In the genomic region with DNA sequence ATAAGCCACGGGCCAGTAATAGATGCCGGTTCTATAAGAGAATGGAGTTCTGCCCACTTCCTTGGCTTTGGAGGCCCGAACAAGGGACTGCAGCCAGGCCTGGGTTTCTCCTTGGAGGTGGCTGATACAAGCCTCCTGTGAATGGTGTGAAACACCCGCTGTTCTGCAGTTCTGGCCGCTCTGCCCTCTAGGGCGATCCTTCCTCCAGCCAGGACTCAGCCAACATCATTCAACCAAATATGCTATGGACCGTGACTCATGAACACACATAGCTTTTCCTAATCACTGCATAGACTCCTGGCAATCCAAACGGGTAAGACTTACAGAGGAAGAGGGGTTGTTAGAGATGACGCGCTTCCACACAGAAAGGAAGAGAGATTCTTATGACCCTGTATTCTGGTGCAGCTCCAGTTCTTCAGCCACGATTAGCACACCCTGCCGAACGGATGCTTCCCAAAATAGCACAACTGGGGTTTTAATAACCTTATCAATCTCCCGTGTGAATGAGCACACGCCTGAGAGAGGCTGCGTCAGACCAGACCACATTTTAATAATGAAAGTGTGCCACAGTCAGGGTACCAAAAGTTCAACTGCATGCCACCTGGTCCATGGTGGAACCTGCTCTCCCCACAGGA, we compare ENCODE assay signal across 16 mouse cellular contexts. TPM values are rescaled to one million over a fixed set of nuclear protein-coding genes. Genes with fewer than 3 reads are reported as not detected.
DNase-seq lines count a peak whose midpoint lies in the region; ATAC-seq and TF ChIP-seq lines count a peak whose summit lies in the region.
"Had no signal": no experiment of that assay in that cellular context is flagged by ENCODE, and none has a peak within 500 bp of the region (broad histone marks: within the 10 kb centered on the region; RNA-seq: fewer than 3 reads in every experiment).

No protein-coding gene starts in this region.

- ATAC-seq in forebrain, embryonic 16.5 days, result no peak
- ATAC-seq in forebrain, postnatal 0 days, result no peak
- ATAC-seq in heart, embryonic 13.5 days (ENCODE audit: extremely low read depth, insufficient number of reproducible peaks, low FRiP score, low TSS enrichment), result no peak
- no peak for ATAC-seq in megakaryocyte, adult 5-6 weeks (ENCODE audit: poor library complexity, severe bottlenecking)
- ATAC-seq: CD4-positive, CD25-positive, alpha-beta regulatory T cell, adult 4 months; intestine, embryonic 15.5 days; midbrain, embryonic 15.5 days had no signal

- H3K27ac ChIP-seq in forebrain, embryonic 16.5 days (ENCODE audit: low read length), result peak overlapping the region; percentile 74
- H3K27ac ChIP-seq in forebrain, postnatal 0 days (ENCODE audit: low read depth, low read length), result no peak overlapping the region; the same call in 1 of the 2 replicates
- H3K27ac ChIP-seq in left cerebral cortex, adult 2 months, result peak overlapping the region; percentile 78
- peak overlapping the region; percentile 58 for H3K27ac ChIP-seq in heart, embryonic 13.5 days (replicated peaks)
- H3K27ac ChIP-seq in limb, embryonic 10.5 days, result 0 out of 2 replicates have a peak overlapping the region, but pooled peaks have one; percentile 11
- H3K27ac ChIP-seq: embryonic facial prominence, embryonic 13.5 days; intestine, embryonic 15.5 days; kidney, embryonic 15.5 days; midbrain, embryonic 15.5 days; neural tube, embryonic 12.5 days had no signal

- H3K36me3 ChIP-seq in forebrain, embryonic 16.5 days (ENCODE audit: control insufficient read depth, insufficient read depth), result peaks cover 6% of the 10 kb centered on the region; the same call in 1 of the 2 replicates
- peaks cover 20% of the 10 kb centered on the region for H3K36me3 ChIP-seq in forebrain, postnatal 0 days (ENCODE audit: insufficient read depth)
- peaks cover 24% of the 10 kb centered on the region for H3K36me3 ChIP-seq in heart, embryonic 13.5 days
- H3K36me3 ChIP-seq in limb, embryonic 10.5 days, result peaks cover 31% of the 10 kb centered on the region

- no peaks in the 10 kb centered on the region for H3K9me3 ChIP-seq in forebrain, embryonic 16.5 days (ENCODE audit: control insufficient read depth, low read length)
- H3K9me3 ChIP-seq in forebrain, postnatal 0 days (ENCODE audit: low read length), result no peaks in the 10 kb centered on the region
- no peaks in the 10 kb centered on the region for H3K9me3 ChIP-seq in heart, embryonic 13.5 days
- no peaks in the 10 kb centered on the region for H3K9me3 ChIP-seq in limb, embryonic 10.5 days (replicated peaks)
- H3K9me3 ChIP-seq: embryonic facial prominence, embryonic 13.5 days; intestine, embryonic 15.5 days; kidney, embryonic 15.5 days; midbrain, embryonic 15.5 days; neural tube, embryonic 12.5 days had no signal

- no peak overlapping the region for H3K4me3 ChIP-seq in forebrain, embryonic 16.5 days (replicated peaks; ENCODE audit: low read length)
- H3K4me3 ChIP-seq in forebrain, postnatal 0 days (ENCODE audit: low read depth, low read length), result no peak overlapping the region
- H3K4me3 ChIP-seq in left cerebral cortex, adult 2 months, result no peak overlapping the region
- H3K4me3 ChIP-seq in heart, embryonic 13.5 days, result no peak overlapping the region
- H3K4me3 ChIP-seq in limb, embryonic 10.5 days, result no peak overlapping the region
- H3K4me3 ChIP-seq: embryonic facial prominence, embryonic 13.5 days; intestine, embryonic 15.5 days; kidney, embryonic 15.5 days; midbrain, embryonic 15.5 days; neural tube, embryonic 12.5 days had no signal

- no peaks in the 10 kb centered on the region for H3K27me3 ChIP-seq in forebrain, embryonic 16.5 days (replicated peaks; ENCODE audit: control insufficient read depth, insufficient read depth, low read length)
- no peaks in the 10 kb centered on the region for H3K27me3 ChIP-seq in forebrain, postnatal 0 days (ENCODE audit: insufficient read depth, low read length)
- H3K27me3 ChIP-seq in heart, embryonic 13.5 days (replicated peaks), result no peaks in the 10 kb centered on the region
- no peaks in the 10 kb centered on the region for H3K27me3 ChIP-seq in limb, embryonic 10.5 days (ENCODE audit: low read depth, poor library complexity, severe bottlenecking)
- H3K27me3 ChIP-seq: embryonic facial prominence, embryonic 13.5 days; intestine, embryonic 15.5 days; kidney, embryonic 15.5 days; midbrain, embryonic 15.5 days; neural tube, embryonic 12.5 days had no signal

- WGBS in forebrain, embryonic 16.5 days, result 83% methylated on average over 16 of the region's 16 CpGs
- 74% methylated on average over 16 of the region's 16 CpGs for WGBS in forebrain, postnatal 0 days
- 49% methylated on average over 16 of the region's 16 CpGs for WGBS in heart, embryonic 13.5 days
- 91% methylated on average over 16 of the region's 16 CpGs for WGBS in limb, embryonic 10.5 days

- H3K4me1 ChIP-seq in forebrain, embryonic 16.5 days (replicated peaks; ENCODE audit: control insufficient read depth, insufficient read depth, low read length), result peaks cover 61% of the 10 kb centered on the region
- H3K4me1 ChIP-seq in forebrain, postnatal 0 days (ENCODE audit: insufficient read depth), result peaks cover 16% of the 10 kb centered on the region; the same call in 1 of the 2 replicates
- peaks cover 67% of the 10 kb centered on the region for H3K4me1 ChIP-seq in heart, embryonic 13.5 days
- no peaks in the 10 kb centered on the region for H3K4me1 ChIP-seq in limb, embryonic 10.5 days
- H3K4me1 ChIP-seq: embryonic facial prominence, embryonic 13.5 days had no signal

- intact Hi-C loops in left cerebral cortex, adult 2 months (cut with DNase I), result loop anchor here (5.0 kb wide), 1 partner anchor 245 kb away; the partner anchor contains the start of gene Pdgfb

- TF ChIP-seq CTCF in forebrain, postnatal 0 days (IDR thresholded peaks at IDR 0.05; ENCODE audit: low read depth), result no peak
- TF ChIP-seq CTCF in left cerebral cortex, adult 2 months (IDR thresholded peaks at IDR 0.05), result no peak

- DNase-seq in forebrain, postnatal 0 days, result no peak
- no peak for DNase-seq in left cerebral cortex, adult 2 months (ENCODE audit: extremely low spot score in 1 of 2, low spot score in 2 of 2)
- DNase-seq in left cerebral cortex, adult 11 months (ENCODE audit: low spot score), result no peak
- DNase-seq in limb, embryonic 10.5 days (ENCODE audit: low spot score), result no peak
- DNase-seq: adrenal gland, postnatal 14 days; gastrocnemius, postnatal 10 days; lung, embryonic 14.5 days had no signal

- no peak overlapping the region for H3K9ac ChIP-seq in forebrain, embryonic 16.5 days (replicated peaks; ENCODE audit: low read depth, low read length)
- no peak overlapping the region for H3K9ac ChIP-seq in forebrain, postnatal 0 days
- peak overlapping the region; percentile 61; the same call in 1 of the 2 replicates for H3K9ac ChIP-seq in heart, embryonic 13.5 days
- H3K9ac ChIP-seq: embryonic facial prominence, embryonic 13.5 days; intestine, embryonic 15.5 days; kidney, embryonic 15.5 days; lung, embryonic 14.5 days; midbrain, embryonic 15.5 days; neural tube, embryonic 12.5 days had no signal

- no peak overlapping the region for H3K4me2 ChIP-seq in forebrain, embryonic 16.5 days (ENCODE audit: low read length)
- H3K4me2 ChIP-seq in forebrain, postnatal 0 days (ENCODE audit: low read depth), result no peak overlapping the region
- peak overlapping the region; percentile 55 for H3K4me2 ChIP-seq in heart, embryonic 13.5 days
- H3K4me2 ChIP-seq: embryonic facial prominence, embryonic 13.5 days; intestine, embryonic 15.5 days; kidney, embryonic 15.5 days; lung, embryonic 14.5 days; midbrain, embryonic 15.5 days; neural tube, embryonic 12.5 days had no signal

RNA-seq across cellular contexts. Expression of gene Dnal4, which starts 10.2 kb away (rescaled TPM):
- 87.9 and 89.5 TPM in 2 replicates for polyA plus RNA-seq in forebrain, embryonic 16.5 days (2015; fragmentation: Nextera tagmentation; extraction: Ambion mirVana)
- 58.3 and 59.2 TPM in 2 replicates for total RNA-seq in forebrain, postnatal 0 days (2014; rRNA removed)
- polyA plus RNA-seq in forebrain, postnatal 0 days (2015; fragmentation: Nextera tagmentation; extraction: Ambion mirVana), result 81.5 and 94.5 TPM in 2 replicates
- total RNA-seq in left cerebral cortex, adult 2 months (2021), result 10 to 100 TPM; 53.2 to 54.1 TPM
- 35.6 and 37.5 TPM in 2 replicates for polyA plus RNA-seq in heart, embryonic 13.5 days (2015; fragmentation: Nextera tagmentation; extraction: Ambion mirVana)
- 62.2 and 70.4 TPM in 2 replicates for polyA plus RNA-seq in limb, embryonic 10.5 days (2016; fragmentation: Nextera tagmentation; extraction: Ambion mirVana)
- 13.9 and 14.1 TPM in 2 replicates for total RNA-seq in megakaryocyte, adult 5-6 weeks (2015)
- 9.6 and 12.3 TPM in 2 replicates for total RNA-seq in megakaryocyte, adult 5-6 weeks (2017)

RNA-seq across cellular contexts. Expression of gene Sun2, which starts 25.1 kb away (rescaled TPM):
- 8.9 and 9.9 TPM in 2 replicates for polyA plus RNA-seq in forebrain, embryonic 16.5 days (2015; fragmentation: Nextera tagmentation; extraction: Ambion mirVana)
- 43.0 and 56.4 TPM in 2 replicates for total RNA-seq in forebrain, postnatal 0 days (2014; rRNA removed)
- 2.3 and 3.7 TPM in 2 replicates for polyA plus RNA-seq in forebrain, postnatal 0 days (2015; fragmentation: Nextera tagmentation; extraction: Ambion mirVana)
- total RNA-seq in left cerebral cortex, adult 2 months (2021), result 10 to 100 TPM; 43.9 to 46.5 TPM
- 4.3 and 5.3 TPM in 2 replicates for polyA plus RNA-seq in heart, embryonic 13.5 days (2015; fragmentation: Nextera tagmentation; extraction: Ambion mirVana)
- 2.8 and 3.8 TPM in 2 replicates for polyA plus RNA-seq in limb, embryonic 10.5 days (2016; fragmentation: Nextera tagmentation; extraction: Ambion mirVana)
- 53.6 and 54.4 TPM in 2 replicates for total RNA-seq in megakaryocyte, adult 5-6 weeks (2015)
- 129 and 161 TPM in 2 replicates for total RNA-seq in megakaryocyte, adult 5-6 weeks (2017)

RNA-seq across cellular contexts. Expression of gene Nptxr, which starts 37.1 kb away (rescaled TPM):
- 19.2 and 24.7 TPM in 2 replicates for polyA plus RNA-seq in forebrain, embryonic 16.5 days (2015; fragmentation: Nextera tagmentation; extraction: Ambion mirVana)
- 129 and 184 TPM in 2 replicates for total RNA-seq in forebrain, postnatal 0 days (2014; rRNA removed)
- 41.9 and 87.3 TPM in 2 replicates for polyA plus RNA-seq in forebrain, postnatal 0 days (2015; fragmentation: Nextera tagmentation; extraction: Ambion mirVana)
- 100 to 1,000 TPM; 800 to 813 TPM for total RNA-seq in left cerebral cortex, adult 2 months (2021)
- 1.6 and 1.7 TPM in 2 replicates for polyA plus RNA-seq in heart, embryonic 13.5 days (2015; fragmentation: Nextera tagmentation; extraction: Ambion mirVana)
- polyA plus RNA-seq in limb, embryonic 10.5 days (2016; fragmentation: Nextera tagmentation; extraction: Ambion mirVana), result 0.55 and 0.65 TPM in 2 replicates
- total RNA-seq in megakaryocyte, adult 5-6 weeks (2015), result 0.33 and 1.3 TPM in 2 replicates
- total RNA-seq in megakaryocyte, adult 5-6 weeks (2017), result 0.44 and 0.49 TPM in 2 replicates
